Mouse (Mus musculus) hindbrain, embryonic 13.5 days (tissue): ENCODE measurements around the gene S100b. TPM values are rescaled to one million over a fixed set of nuclear protein-coding genes. Genes with fewer than 3 reads are reported as not detected.

Experiments
- ATAC-seq: fragments of 200-750 bp; cut with Nextera tagmentation; 2 replicates; pipeline ENCODE4 v1.8.0; 2017; ENCODE audit warnings: moderate TSS enrichment; ENCODE audit not compliant: low FRiP score
- H3K27ac ChIP-seq: fragments of 300-500 bp; sonication (generic); 2 replicates; pipeline ENCODE4 v1.5.1; 2015; ENCODE audit warnings: inconsistent platforms, mild to moderate bottlenecking, moderate library complexity
- H3K27me3 ChIP-seq: fragments of 300-500 bp; sonication (generic); 2 replicates; pipeline ENCODE4 v1.6.1; 2015; ENCODE audit warnings: mild to moderate bottlenecking, inconsistent platforms
- H3K36me3 ChIP-seq: fragments of 300-500 bp; sonication (generic); 2 replicates; pipeline ENCODE4 v1.6.1; 2015; ENCODE audit warnings: mild to moderate bottlenecking, inconsistent platforms
- H3K4me1 ChIP-seq: fragments of 300-500 bp; sonication (generic); replicated peaks from 2 replicates; pipeline ENCODE4 v1.6.1; 2015; ENCODE audit warnings: inconsistent platforms
- H3K4me2 ChIP-seq: fragments of 300-500 bp; sonication (generic); 2 replicates; pipeline ENCODE4 v1.6.1; 2015; ENCODE audit warnings: inconsistent platforms, mild to moderate bottlenecking, moderate library complexity
- H3K4me3 ChIP-seq: fragments of 300-500 bp; sonication (generic); 2 replicates; pipeline ENCODE4 v1.5.1; 2015; ENCODE audit warnings: mild to moderate bottlenecking, inconsistent platforms
- H3K9ac ChIP-seq: fragments of 300-500 bp; sonication (generic); 2 replicates; pipeline ENCODE4 v1.6.1; 2015; ENCODE audit warnings: mild to moderate bottlenecking, inconsistent platforms
- H3K9me3 ChIP-seq: fragments of 300-500 bp; sonication (generic); 2 replicates; pipeline ENCODE4 v1.6.1; 2016; ENCODE audit warnings: inconsistent platforms
- WGBS: fragments of 180-500 bp; shearing (Covaris S2); methylation state at CpG from one replicate; pipeline ENCODE4 v1.1.7; 2015; 5-methylcytosine and 5-hydroxymethylcytosine counted together
- polyA plus RNA-seq: library from polyadenylated mRNA; unstranded; fragments of >200 nt; fragmentation: Nextera tagmentation; extraction: Ambion mirVana; gene quantifications from 2 replicates; pipeline ENCODE4 v1.2.1, GENCODE M21; 2015

The S100b gene
- polyA plus RNA-seq, 1 experiment from 2014 or later = 2.0 TPM

DNA sequence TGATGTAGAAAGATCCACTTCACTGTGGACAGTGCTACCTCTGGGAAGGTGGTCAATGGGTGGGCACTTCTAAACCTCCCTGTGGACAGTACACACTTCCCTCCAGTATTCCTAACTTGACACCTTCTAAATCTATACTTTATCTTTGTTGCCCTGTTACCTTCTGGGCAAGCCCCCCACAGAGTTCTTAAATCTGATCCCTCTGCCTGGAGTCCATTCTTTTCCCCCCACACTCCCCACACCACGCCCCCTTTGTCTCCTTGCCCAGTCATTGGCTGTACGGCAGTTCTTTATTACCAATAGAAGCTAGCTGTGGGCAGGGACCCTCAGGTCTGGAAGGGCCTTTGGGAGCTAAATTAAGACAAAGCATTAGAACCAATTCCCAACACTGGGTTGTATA lies 8.5 kb upstream of the S100b start:
- Histone ChIP-seq H3K27me3 (no peaks in the 10 kb centered on the region), H3K4me2 (no peak overlapping the region), H3K9me3 (no peaks in the 10 kb centered on the region), H3K9ac (no peak overlapping the region), H3K4me1 (0 out of 2 replicates have a peak, but pooled peaks cover 3% of the 10 kb centered on the region), H3K4me3 (no peak overlapping the region), H3K27ac (no peak overlapping the region), H3K36me3 (no peaks in the 10 kb centered on the region)
- ATAC-seq = no peak
- WGBS = 78% methylated on average over 2 of the region's 2 CpGs

DNA sequence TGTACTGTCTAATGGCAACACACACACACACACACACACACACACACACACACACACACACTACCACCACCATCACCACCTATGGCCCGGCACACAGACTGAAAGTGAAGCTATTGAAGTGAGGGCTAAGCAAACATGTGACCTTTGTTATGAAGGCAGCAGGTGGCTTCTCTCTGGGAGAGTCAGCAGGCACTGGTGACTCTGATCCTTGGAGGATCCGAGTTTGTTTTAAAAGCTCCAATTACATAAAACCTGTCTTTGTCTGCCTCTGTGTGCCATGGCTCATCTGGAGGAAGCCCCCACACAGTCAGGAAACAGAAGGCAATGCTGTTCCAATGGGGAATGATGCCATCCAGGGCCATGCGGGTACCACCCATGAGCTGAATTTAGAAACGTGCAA lies 7.1 kb upstream of the S100b start:
- Histone ChIP-seq H3K27ac (no peak overlapping the region), H3K4me2 (no peak overlapping the region), H3K9me3 (no peaks in the 10 kb centered on the region), H3K9ac (no peak overlapping the region), H3K4me3 (no peak overlapping the region), H3K4me1 (0 out of 2 replicates have a peak, but pooled peaks cover 3% of the 10 kb centered on the region), H3K36me3 (no peaks in the 10 kb centered on the region), H3K27me3 (no peaks in the 10 kb centered on the region)
- ATAC-seq = no peak
- 63% methylated on average over 4 of the region's 4 CpGs for WGBS

- ATAC-seq = no peak
- Histone ChIP-seq H3K9ac (no peak overlapping the region), H3K4me3 (no peak overlapping the region), H3K27me3 (no peaks in the 10 kb centered on the region), H3K4me1 (0 out of 2 replicates have a peak, but pooled peaks cover 5% of the 10 kb centered on the region), H3K9me3 (no peaks in the 10 kb centered on the region), H3K36me3 (no peaks in the 10 kb centered on the region), H3K4me2 (no peak overlapping the region), H3K27ac (no peak overlapping the region)
- WGBS = 28% methylated on average over 21 of the region's 21 CpGs
Measured at GRCm38 (mm10) chr10:76247960-76248646, 5.5 kb upstream of the S100b start.

DNA sequence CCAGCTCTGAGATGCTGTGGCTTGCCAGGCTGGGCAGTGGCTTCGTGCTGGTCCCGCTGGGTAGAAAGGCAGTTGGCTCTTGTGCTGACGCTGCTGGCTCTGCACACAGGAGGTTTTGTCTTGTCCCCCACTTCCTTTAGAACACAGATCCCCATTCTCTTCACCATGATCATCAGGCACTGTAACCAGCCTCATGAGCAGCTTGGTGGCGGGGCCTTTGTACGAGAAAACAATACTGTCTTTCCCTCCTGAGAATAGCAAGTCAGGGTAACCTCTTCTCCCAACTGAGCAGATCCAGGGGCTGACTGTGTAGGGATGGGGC lies 5.0 kb upstream of the S100b start:
- H3K27me3 ChIP-seq = no peaks in the 10 kb centered on the region
- H3K36me3 ChIP-seq = no peaks in the 10 kb centered on the region
- H3K4me1 ChIP-seq = 0 out of 2 replicates have a peak, but pooled peaks cover 10% of the 10 kb centered on the region
- ATAC-seq = no peak
- no peak overlapping the region for H3K4me3 ChIP-seq
- no peak overlapping the region for H3K9ac ChIP-seq
- no peaks in the 10 kb centered on the region for H3K9me3 ChIP-seq
- WGBS = 59% methylated on average over 5 of the region's 5 CpGs
- no peak overlapping the region for H3K27ac ChIP-seq
- no peak overlapping the region for H3K4me2 ChIP-seq

- no peak overlapping the region for H3K4me3 ChIP-seq
- H3K27me3 ChIP-seq = no peaks in the 10 kb centered on the region
- no peaks in the 10 kb centered on the region for H3K36me3 ChIP-seq
- H3K4me2 ChIP-seq = no peak overlapping the region
- H3K9me3 ChIP-seq = no peaks in the 10 kb centered on the region
- no peak for ATAC-seq
- H3K4me1 ChIP-seq = 0 out of 2 replicates have a peak, but pooled peaks cover 19% of the 10 kb centered on the region
- WGBS = 56% methylated on average over 7 of the region's 7 CpGs
- H3K9ac ChIP-seq = no peak overlapping the region
- no peak overlapping the region for H3K27ac ChIP-seq
Measured at GRCm38 (mm10) chr10:76250870-76251269, 2.8 kb upstream of the S100b start.

DNA sequence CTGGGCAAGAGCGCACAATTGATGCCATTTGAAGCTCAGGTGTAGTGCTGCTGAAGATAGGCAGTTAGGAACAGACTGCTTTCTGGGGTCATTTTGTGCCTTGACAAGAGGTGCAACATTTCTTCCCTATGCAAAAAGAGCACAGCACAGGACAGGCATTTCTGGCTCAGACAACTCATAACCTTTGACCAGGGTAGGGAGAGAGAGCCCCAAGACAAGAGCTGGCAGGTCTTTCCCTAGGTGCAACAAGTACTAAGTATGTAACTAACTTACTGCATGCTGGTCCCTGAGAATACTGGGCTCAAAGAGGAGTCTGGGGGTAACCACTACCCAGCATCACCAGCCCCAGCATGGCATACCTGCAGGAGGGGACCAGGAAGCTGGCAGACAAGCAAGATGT lies 574 bp upstream of the S100b start:
- 98% methylated on average over 1 of the region's 1 CpGs for WGBS
- no peak overlapping the region for H3K4me2 ChIP-seq
- H3K27ac ChIP-seq = no peak overlapping the region

GRCm38 (mm10) chr10:76255617-76256016 lies 2.0 kb downstream of the S100b start:
- Histone ChIP-seq H3K4me2 (no peak overlapping the region), H3K4me3 (no peak overlapping the region), H3K9ac (no peak overlapping the region), H3K4me1 (peaks cover 24% of the 10 kb centered on the region), H3K27ac (no peak overlapping the region), H3K36me3 (peaks cover 11% of the 10 kb centered on the region; the same call in 1 of the 2 replicates), H3K9me3 (no peaks in the 10 kb centered on the region), H3K27me3 (no peaks in the 10 kb centered on the region)
- ATAC-seq = no peak
- WGBS = 60% methylated on average over 6 of the region's 6 CpGs

More for the DNA sequence above, 574 bp upstream of the S100b start:
- no peak for ATAC-seq
- Histone ChIP-seq H3K4me3 (no peak overlapping the region), H3K9ac (no peak overlapping the region), H3K9me3 (no peaks in the 10 kb centered on the region), H3K4me1 (0 out of 2 replicates have a peak, but pooled peaks cover 19% of the 10 kb centered on the region), H3K36me3 (peaks cover 3% of the 10 kb centered on the region; the same call in 1 of the 2 replicates), H3K27me3 (no peaks in the 10 kb centered on the region)

GRCm38 (mm10) chr10:76257231-76257630 lies 3.6 kb downstream of the S100b start:
- WGBS = 97% methylated on average over 7 of the region's 7 CpGs
- H3K4me3 ChIP-seq = no peak overlapping the region

GRCm38 (mm10) chr10:76257719-76258390 lies 4.2 kb downstream of the S100b start:
- H3K27me3 ChIP-seq = no peaks in the 10 kb centered on the region
- no peak overlapping the region for H3K27ac ChIP-seq
- no peak for ATAC-seq
- peaks cover 21% of the 10 kb centered on the region for H3K36me3 ChIP-seq
- 88% methylated on average over 12 of the region's 12 CpGs for WGBS
- H3K4me3 ChIP-seq = no peak overlapping the region
- no peaks in the 10 kb centered on the region for H3K9me3 ChIP-seq
- no peak overlapping the region for H3K4me2 ChIP-seq
- peaks cover 24% of the 10 kb centered on the region for H3K4me1 ChIP-seq
- H3K9ac ChIP-seq = no peak overlapping the region

More at GRCm38 (mm10) chr10:76257231-76257630, 3.6 kb downstream of the S100b start:
- no peaks in the 10 kb centered on the region for H3K27me3 ChIP-seq
- H3K4me1 ChIP-seq = peaks cover 24% of the 10 kb centered on the region
- no peaks in the 10 kb centered on the region for H3K9me3 ChIP-seq
- H3K36me3 ChIP-seq = peaks cover 17% of the 10 kb centered on the region
- H3K9ac ChIP-seq = no peak overlapping the region
- no peak overlapping the region for H3K4me2 ChIP-seq
- no peak for ATAC-seq
- no peak overlapping the region for H3K27ac ChIP-seq

- Histone ChIP-seq H3K36me3 (peaks cover 33% of the 10 kb centered on the region), H3K4me3 (no peak overlapping the region), H3K27ac (no peak overlapping the region), H3K27me3 (no peaks in the 10 kb centered on the region), H3K9me3 (no peaks in the 10 kb centered on the region), H3K4me2 (no peak overlapping the region), H3K4me1 (peaks cover 12% of the 10 kb centered on the region), H3K9ac (no peak overlapping the region)
- no peak for ATAC-seq
- WGBS = 68% methylated on average over 18 of the region's 18 CpGs
Measured at GRCm38 (mm10) chr10:76259566-76260232, 6.0 kb downstream of the S100b start.

GRCm38 (mm10) chr10:76260358-76261059 lies 6.9 kb downstream of the S100b start:
- no peak overlapping the region for H3K4me3 ChIP-seq
- no peak overlapping the region for H3K4me2 ChIP-seq
- H3K27ac ChIP-seq = no peak overlapping the region
- no peak overlapping the region for H3K9ac ChIP-seq
- 60% methylated on average over 11 of the region's 11 CpGs for WGBS
- peaks cover 41% of the 10 kb centered on the region for H3K36me3 ChIP-seq
- no peaks in the 10 kb centered on the region for H3K27me3 ChIP-seq
- H3K4me1 ChIP-seq = peaks cover 11% of the 10 kb centered on the region
- ATAC-seq = no peak
- H3K9me3 ChIP-seq = no peaks in the 10 kb centered on the region

GRCm38 (mm10) chr10:76261447-76261846 lies 7.8 kb downstream of the S100b start:
- peaks cover 50% of the 10 kb centered on the region for H3K36me3 ChIP-seq
- H3K9ac ChIP-seq = no peak overlapping the region
- no peaks in the 10 kb centered on the region for H3K27me3 ChIP-seq
- no peak for ATAC-seq
- WGBS = 89% methylated on average over 3 of the region's 3 CpGs
- no peaks in the 10 kb centered on the region for H3K9me3 ChIP-seq
- H3K27ac ChIP-seq = no peak overlapping the region
- no peak overlapping the region for H3K4me3 ChIP-seq
- H3K4me2 ChIP-seq = no peak overlapping the region
- peaks cover 9% of the 10 kb centered on the region for H3K4me1 ChIP-seq
